Mouse (Mus musculus) neural tube, embryonic 15.5 days (tissue): ENCODE results near the gene Gm7257. TPM values are rescaled to one million over a fixed set of nuclear protein-coding genes. Genes with fewer than 3 reads are reported as not detected.

ENCODE experiments used
- ATAC-seq: fragments of 200-750 bp; cut with Nextera tagmentation; 2 replicates; pipeline ENCODE4 v1.8.0; 2017; ENCODE audit warnings: mild to moderate bottlenecking, moderate TSS enrichment, moderate library complexity; ENCODE audit not compliant: low FRiP score
- H3K27ac ChIP-seq: fragments of 300-500 bp; sonication (generic); replicated peaks from 2 replicates; pipeline ENCODE4 v1.5.1; 2015; ENCODE audit warnings: mild to moderate bottlenecking, inconsistent platforms
- H3K27me3 ChIP-seq: fragments of 300-500 bp; sonication (generic); replicated peaks from 2 replicates; pipeline ENCODE4 v1.6.1; 2015; ENCODE audit warnings: inconsistent platforms
- H3K36me3 ChIP-seq: fragments of 300-500 bp; sonication (generic); 2 replicates; pipeline ENCODE4 v1.6.1; 2015; ENCODE audit warnings: inconsistent platforms
- H3K4me1 ChIP-seq: fragments of 300-500 bp; sonication (generic); 2 replicates; pipeline ENCODE4 v1.6.1; 2015; ENCODE audit warnings: inconsistent platforms
- H3K4me2 ChIP-seq: fragments of 300-500 bp; sonication (generic); 2 replicates; pipeline ENCODE4 v1.6.1; 2015; ENCODE audit warnings: inconsistent platforms, mild to moderate bottlenecking, moderate library complexity
- H3K4me3 ChIP-seq: fragments of 300-500 bp; sonication (generic); replicated peaks from 2 replicates; pipeline ENCODE4 v1.5.1; 2015; ENCODE audit warnings: mild to moderate bottlenecking, inconsistent platforms
- H3K9ac ChIP-seq: fragments of 300-500 bp; sonication (generic); replicated peaks from 2 replicates; pipeline ENCODE4 v1.6.1; 2015; ENCODE audit warnings: mild to moderate bottlenecking, inconsistent platforms
- H3K9me3 ChIP-seq: fragments of 300-500 bp; sonication (generic); replicated peaks from 2 replicates; pipeline ENCODE4 v1.6.1; 2016; ENCODE audit warnings: inconsistent platforms
- WGBS: fragments of 180-500 bp; shearing (Covaris S2); methylation state at CpG from one replicate; pipeline ENCODE4 v1.1.7; 2015; ENCODE audit warnings: mixed read lengths; 5-methylcytosine and 5-hydroxymethylcytosine counted together
- polyA plus RNA-seq: library from polyadenylated mRNA; unstranded; fragments of >200 nt; fragmentation: Nextera tagmentation; extraction: Ambion mirVana; gene quantifications from 2 replicates; pipeline ENCODE4 v1.2.1, GENCODE M21; 2015

The Gm7257 gene
- polyA plus RNA-seq = not detected in 2 replicates

DNA sequence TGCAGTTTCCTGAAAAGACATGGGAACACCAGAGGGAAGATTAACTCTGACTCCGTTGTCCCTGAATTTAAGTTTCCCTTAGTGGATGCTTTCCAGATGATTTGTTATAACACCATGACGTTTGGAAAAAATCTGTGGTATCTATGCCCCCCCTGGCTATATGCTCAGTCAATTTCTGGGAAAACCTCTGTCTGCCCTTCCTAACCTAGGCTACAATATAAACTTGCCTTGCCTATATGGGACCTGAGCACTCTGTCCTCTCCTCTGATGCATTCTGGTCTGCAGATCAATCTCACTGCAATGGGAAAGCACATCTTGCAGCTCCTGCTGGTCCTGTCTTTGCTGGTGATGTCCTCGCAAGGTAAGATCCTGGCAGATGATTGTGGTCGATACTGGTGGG, at the start of gene Gm7257:
Gene Gm7257 (plus strand): TSS at position 301 of the 400 bp plus-strand sequence.
- ATAC-seq = no peak
- H3K9me3 ChIP-seq = 0 out of 2 replicates have a peak, but pooled peaks cover 6% of the 10 kb centered on the region
- no peak within 1 kb of the TSS for H3K9ac ChIP-seq
- WGBS = 85% methylated on average over 4 of the region's 4 CpGs
- no peak within 1 kb of the TSS for H3K27ac ChIP-seq
- H3K27me3 ChIP-seq = no peaks in the 10 kb centered on the region
- no peak within 1 kb of the TSS for H3K4me3 ChIP-seq
- H3K4me2 ChIP-seq = no peak within 1 kb of the TSS
- H3K36me3 ChIP-seq = no peaks in the 10 kb centered on the region
- H3K4me1 ChIP-seq = no peaks in the 10 kb centered on the region

DNA sequence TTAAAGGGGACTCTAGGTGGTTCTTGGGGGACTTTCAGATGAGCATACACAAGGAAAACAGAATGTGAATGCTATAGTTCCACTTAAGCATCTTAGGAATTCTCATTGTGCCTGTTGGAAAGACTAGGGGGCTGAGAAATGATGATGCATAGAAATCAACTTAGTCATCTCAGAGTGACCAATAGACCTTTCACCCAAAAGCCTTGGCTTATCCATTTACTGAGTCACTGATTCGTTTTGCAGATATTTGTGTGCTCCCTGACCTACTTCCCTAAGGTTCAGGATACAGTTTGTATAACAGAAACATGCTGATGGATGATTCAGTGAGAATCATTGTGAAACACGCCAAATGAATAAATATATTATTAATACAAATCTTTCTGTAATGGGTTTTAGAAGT, 28.7 kb upstream of the Gm7257 start:
- no peaks in the 10 kb centered on the region for H3K36me3 ChIP-seq

DNA sequence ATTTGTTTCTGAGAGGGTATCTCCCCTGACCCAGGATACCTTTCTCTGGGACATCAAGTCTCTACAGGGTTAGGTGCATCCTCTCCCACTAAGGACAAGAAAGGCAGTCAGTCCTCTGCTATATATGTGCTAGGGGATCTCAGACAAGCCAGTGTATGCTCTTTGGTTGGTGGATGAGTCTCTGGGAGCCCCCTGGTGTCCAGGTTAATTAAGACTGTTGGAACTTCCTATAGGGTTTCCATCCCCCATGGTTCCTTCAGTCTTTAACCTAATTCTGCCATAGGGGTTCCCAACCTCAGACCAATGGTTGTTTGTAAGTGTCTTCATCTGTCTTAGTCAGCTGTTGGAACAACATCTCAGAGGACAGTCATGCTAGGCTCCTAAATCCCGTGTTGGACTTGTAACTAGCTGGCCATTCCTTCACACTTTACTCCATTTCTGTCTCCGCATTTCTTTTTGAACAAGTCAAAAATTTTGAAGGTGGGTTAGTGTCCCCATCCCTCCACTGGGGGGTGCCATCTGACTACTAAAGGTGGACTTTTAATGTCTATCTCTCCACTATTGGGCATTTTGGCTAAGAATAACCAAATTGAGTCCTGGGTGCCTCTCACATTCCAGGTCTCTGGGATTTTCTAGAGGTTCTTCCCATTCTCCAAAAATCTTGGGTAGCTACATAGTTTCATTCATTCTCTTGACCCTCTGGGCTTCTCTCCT, 3.5 kb downstream of the Gm7257 start:
- no peak overlapping the region for H3K9ac ChIP-seq
- 37% methylated on average over 2 of the region's 2 CpGs for WGBS
- no peak overlapping the region for H3K27ac ChIP-seq
- no peaks in the 10 kb centered on the region for H3K36me3 ChIP-seq
- H3K4me1 ChIP-seq = no peaks in the 10 kb centered on the region
- no peaks in the 10 kb centered on the region for H3K9me3 ChIP-seq
- ATAC-seq = no peak
- no peak overlapping the region for H3K4me2 ChIP-seq
- H3K4me3 ChIP-seq = no peak overlapping the region
- no peaks in the 10 kb centered on the region for H3K27me3 ChIP-seq

More for the DNA sequence above, 28.7 kb upstream of the Gm7257 start:
- no peak overlapping the region for H3K4me2 ChIP-seq
- H3K4me1 ChIP-seq = no peaks in the 10 kb centered on the region
- 59% methylated on average over 2 of the region's 2 CpGs for WGBS
- H3K27me3 ChIP-seq = no peaks in the 10 kb centered on the region
- 0 out of 2 replicates have a peak, but pooled peaks cover 3% of the 10 kb centered on the region for H3K9me3 ChIP-seq
- no peak overlapping the region for H3K4me3 ChIP-seq
- H3K27ac ChIP-seq = no peak overlapping the region
- no peak overlapping the region for H3K9ac ChIP-seq
- no peak for ATAC-seq

DNA sequence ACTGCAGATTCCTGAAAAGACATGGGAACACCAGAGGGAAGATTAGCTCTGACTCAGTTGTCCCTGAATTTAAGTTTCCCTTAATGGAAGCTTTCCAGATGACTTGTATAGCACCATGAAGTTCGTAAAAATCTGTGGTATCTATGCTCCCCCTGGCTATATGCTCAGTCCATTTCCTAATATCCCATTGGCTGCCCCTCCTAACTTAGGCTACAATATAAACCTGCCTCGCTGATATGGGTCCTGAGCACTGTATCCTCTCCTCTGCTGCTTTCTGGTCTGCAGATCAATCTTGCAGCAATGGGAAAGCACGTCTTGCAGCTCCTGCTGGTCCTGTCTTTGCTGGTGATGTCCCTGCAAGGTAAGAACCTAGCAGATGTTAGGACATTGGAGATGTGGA, 43.7 kb downstream of the Gm7257 start, which contains the start of gene Gm9513:
Gene Gm9513 (plus strand): TSS at position 301 of the 400 bp plus-strand sequence.
- no peak within 1 kb of the TSS for H3K9ac ChIP-seq
- no peaks in the 10 kb centered on the region for H3K36me3 ChIP-seq
- no peak within 1 kb of the TSS for H3K4me2 ChIP-seq
- H3K27me3 ChIP-seq = no peaks in the 10 kb centered on the region
- peaks cover 12% of the 10 kb centered on the region; the same call in 1 of the 2 replicates for H3K9me3 ChIP-seq
- H3K27ac ChIP-seq = no peak within 1 kb of the TSS
- WGBS = 66% methylated on average over 3 of the region's 3 CpGs
- ATAC-seq = no peak
- H3K4me1 ChIP-seq = no peaks in the 10 kb centered on the region
- H3K4me3 ChIP-seq = no peak within 1 kb of the TSS

Other genes starting within 250 kb of the Gm7257 start
- not detected in 2 replicates for gene Gm9513, start 43.8 kb downstream of the Gm7257 start, polyA plus RNA-seq
- gene Gm5615, start 110.1 kb downstream of the Gm7257 start, polyA plus RNA-seq = not detected in 2 replicates
- gene Gm17689, start 150.8 kb downstream of the Gm7257 start, polyA plus RNA-seq = not detected in 2 replicates
- gene A630095E13Rik, start 211.5 kb downstream of the Gm7257 start, polyA plus RNA-seq = not detected in 2 replicates